Mouse (Mus musculus) lung, postnatal 0 days (tissue): ENCODE measurements around the gene Olfr520.

Experiments used
- CTCF ChIP-seq: IDR thresholded peaks from 2 replicates; pipeline ENCODE4 v1.5.1; 2016; ENCODE audit warnings: antibody characterized with exemption, mild to moderate bottlenecking
- EP300 ChIP-seq: IDR thresholded peaks from 2 replicates; pipeline ENCODE4 v1.6.1; 2016; ENCODE audit warnings: antibody characterized with exemption, mild to moderate bottlenecking, control low read depth

DNA sequence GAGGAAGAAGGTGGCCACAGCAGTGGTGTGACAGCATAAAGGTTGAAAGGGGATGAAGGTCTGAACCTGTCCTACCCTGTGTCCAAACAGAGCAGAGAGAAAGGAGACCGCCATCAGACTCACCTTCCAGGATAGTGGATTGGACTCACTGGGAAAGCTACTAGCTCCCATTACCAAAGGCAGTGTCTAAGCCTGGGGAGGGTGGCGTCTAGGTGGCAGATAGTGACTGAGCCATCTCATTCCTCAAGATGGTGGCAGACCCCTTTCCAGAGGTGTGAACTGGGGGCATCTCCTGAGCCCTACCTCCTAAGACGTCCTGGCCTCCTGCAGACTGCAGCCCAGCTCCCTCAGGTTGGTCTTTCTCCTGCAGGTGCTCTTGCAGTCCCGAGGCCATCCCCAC lies 29.4 kb upstream of the Olfr520 start:
- TF ChIP-seq CTCF (no peak), EP300 (no peak)
